Mouse (Mus musculus) lung, adult 2 months (tissue): ENCODE data around the gene Scrn2. TPM values are rescaled to one million over a fixed set of nuclear protein-coding genes. Genes with fewer than 3 reads are reported as not detected.
A peak's percentile ranks its signal among the peaks of the same experiment; 100 is the strongest.

Experiments used
- DNase-seq: peaks from one replicate; pipeline ENCODE4 v3.0.0; 2022
- H3K4me1 ChIP-seq: fragments of 200-500 bp; 2 replicates; pipeline ENCODE4 v1.6.1; 2011; ENCODE audit warnings: low read length; ENCODE audit not compliant: control insufficient read depth, insufficient read depth
- H3K4me3 ChIP-seq: fragments of 200-500 bp; replicated peaks from 2 replicates; pipeline ENCODE3; 2011; ENCODE audit warnings: low read depth, mild to moderate bottlenecking, control low read depth, low read length; ENCODE audit errors: extremely low read depth
- CTCF ChIP-seq: fragments of 200-500 bp; IDR thresholded peaks from 2 replicates; pipeline ENCODE4 v1.5.1; 2011; ENCODE audit warnings: mild to moderate bottlenecking, low read length, control low read depth; ENCODE audit not compliant: insufficient read depth
- POLR2A ChIP-seq: fragments of 200-500 bp; IDR thresholded peaks from 2 replicates; pipeline ENCODE4 v1.6.1; 2011; ENCODE audit warnings: low read depth, mild to moderate bottlenecking, control low read depth, low read length, borderline replicate concordance; ENCODE audit errors: extremely low read depth
- WGBS: fragments of 180-500 bp; shearing (Covaris S2); methylation state at CpG from one replicate; pipeline ENCODE4 v1.1.7; 2018; 5-methylcytosine and 5-hydroxymethylcytosine counted together
- polyA plus RNA-seq: library from polyadenylated mRNA; depleted of rRNA; stranded (reverse); fragments of >200 nt; gene quantifications from 2 replicates; pipeline ENCODE4 v1.2.3, GENCODE M21; 2012; rRNA removed

Gene Scrn2
- polyA plus RNA-seq, 1 experiment, result 20.2 TPM

DNA sequence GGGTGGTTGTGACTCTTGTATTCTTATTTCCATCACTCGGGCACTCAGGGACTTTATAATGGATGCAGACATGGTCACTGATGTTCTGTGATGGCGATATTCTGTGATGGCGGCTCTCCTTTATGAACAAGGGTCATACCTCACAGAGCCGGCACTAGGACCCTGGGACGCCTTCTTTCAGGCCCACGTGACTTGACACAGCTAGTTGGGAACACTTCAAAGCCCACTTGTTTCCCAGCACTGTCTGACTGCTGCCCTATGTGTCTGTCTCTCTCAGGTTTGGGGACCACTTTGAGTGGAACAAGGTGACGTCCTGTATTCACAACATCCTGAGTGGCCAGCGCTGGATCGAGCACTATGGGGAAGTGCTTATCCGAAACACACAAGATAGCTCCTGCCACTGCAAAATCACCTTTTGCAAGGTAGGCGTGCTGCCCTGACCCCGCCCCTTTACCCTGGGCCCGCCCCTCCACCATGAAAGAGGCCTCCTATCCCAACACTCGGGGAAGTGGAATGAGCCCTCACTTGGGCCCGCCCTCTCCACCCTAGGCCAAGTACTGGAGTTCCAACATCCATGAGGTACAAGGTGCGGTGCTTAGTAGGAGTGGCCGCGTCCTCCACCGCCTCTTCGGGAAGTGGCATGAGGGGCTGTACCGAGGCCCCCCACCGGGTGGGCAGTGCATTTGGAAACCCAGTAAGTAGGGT, 37.1 kb downstream of the Scrn2 start:
- H3K4me1 ChIP-seq, result no peaks in the 10 kb centered on the region
- no peak overlapping the region for H3K4me3 ChIP-seq
- TF ChIP-seq CTCF (no peak), POLR2A (no peak)
- WGBS, result 65% methylated on average over 22 of the region's 22 CpGs
- no peak for DNase-seq

DNA sequence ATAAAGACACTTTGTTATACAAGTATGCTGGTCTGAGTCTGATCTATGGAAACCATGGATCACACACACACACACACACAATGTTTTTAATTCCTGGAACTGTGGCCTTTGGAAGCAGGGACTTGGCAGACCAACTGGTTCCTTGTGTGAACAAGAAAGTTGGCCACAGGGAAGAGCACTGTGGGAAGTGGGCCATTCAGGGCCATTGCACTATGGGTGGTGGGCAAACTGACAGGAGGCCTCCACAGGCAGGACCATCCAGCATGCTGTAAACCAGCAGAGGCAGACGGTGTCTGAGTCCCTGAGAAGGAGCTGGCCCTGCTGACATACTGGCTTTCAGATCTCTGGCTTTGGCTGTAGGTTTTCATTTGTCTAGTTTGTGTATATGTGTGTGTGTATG, 39.6 kb downstream of the Scrn2 start:
- Histone ChIP-seq H3K4me1 (no peaks in the 10 kb centered on the region), H3K4me3 (no peak overlapping the region)
- TF ChIP-seq CTCF, result no peak
- no peak for TF ChIP-seq POLR2A
- no peak for DNase-seq
- WGBS, result 64% methylated on average over 1 of the region's 1 CpGs

DNA sequence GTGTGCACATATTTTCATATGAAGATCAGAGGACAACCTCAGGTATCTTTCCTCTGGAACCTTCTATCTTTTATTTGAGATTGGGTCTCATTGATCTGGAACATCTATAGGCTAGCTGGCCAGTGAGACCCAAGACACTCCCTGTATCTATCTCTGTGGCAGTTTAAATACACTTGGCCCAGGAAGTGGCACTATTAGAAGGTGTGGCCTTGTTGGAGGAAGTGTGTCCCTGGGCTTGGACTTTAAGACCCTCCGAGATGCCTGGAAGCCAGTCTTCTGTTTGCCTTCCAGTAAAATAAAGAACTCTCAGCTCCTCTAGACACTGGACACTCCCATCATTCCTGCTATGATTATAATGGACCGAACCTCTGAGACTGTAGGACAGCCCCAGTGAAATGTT, 40.0 kb downstream of the Scrn2 start:
- WGBS, result 54% methylated on average over 2 of the region's 2 CpGs
- H3K4me3 ChIP-seq, result no peak overlapping the region

DNA sequence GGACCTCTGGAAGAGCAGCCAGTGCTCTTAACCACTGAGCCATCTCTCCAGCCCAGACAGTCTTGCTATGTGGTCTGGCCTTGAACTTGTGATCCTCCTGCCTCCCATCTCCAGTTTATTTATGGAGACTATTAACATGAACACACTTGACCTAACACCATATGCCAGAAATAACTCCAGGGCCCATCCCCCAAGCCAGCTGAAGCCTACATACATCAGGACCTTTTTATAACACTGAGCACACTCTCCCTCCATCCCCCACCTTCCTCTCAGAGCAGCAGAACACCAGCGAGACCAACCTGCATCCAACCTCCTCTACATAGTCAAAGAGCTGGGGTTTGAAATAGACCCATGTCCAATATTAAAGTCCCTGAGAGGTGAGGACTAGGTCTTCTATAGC, 41.4 kb downstream of the Scrn2 start:
- TF ChIP-seq POLR2A (no peak), CTCF (no peak)
- Histone ChIP-seq H3K4me3 (no peak overlapping the region), H3K4me1 (no peaks in the 10 kb centered on the region)
- WGBS, result 45% methylated on average over 1 of the region's 1 CpGs
- DNase-seq, result no peak

More for the DNA sequence above, 40.0 kb downstream of the Scrn2 start:
- TF ChIP-seq CTCF, result no peak
- no peak for TF ChIP-seq POLR2A
- DNase-seq, result no peak
- H3K4me1 ChIP-seq, result no peaks in the 10 kb centered on the region

DNA sequence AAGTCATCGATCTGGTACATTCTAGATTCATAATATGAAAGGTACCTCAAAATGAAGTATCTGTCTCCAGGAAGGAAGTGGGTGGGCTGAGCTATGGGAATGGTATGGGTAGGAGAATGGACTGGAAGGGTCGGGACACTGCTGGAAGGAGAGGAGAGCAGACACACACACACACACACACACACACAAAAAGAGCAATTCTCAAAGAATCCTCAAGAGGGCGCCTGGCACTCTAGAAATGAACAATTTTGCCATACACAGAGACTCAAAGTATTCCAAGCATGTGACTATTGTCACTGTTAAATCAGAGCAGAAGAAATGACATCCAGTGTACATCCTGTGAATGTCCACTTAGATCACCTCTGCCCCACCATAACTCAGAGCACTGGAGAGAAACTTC, 42.8 kb downstream of the Scrn2 start:
- no peak for DNase-seq
- no peak overlapping the region for H3K4me3 ChIP-seq
- peak; percentile 45 for TF ChIP-seq CTCF
- no peak for TF ChIP-seq POLR2A
- 25% methylated on average over 3 of the region's 3 CpGs for WGBS
- no peaks in the 10 kb centered on the region for H3K4me1 ChIP-seq

DNA sequence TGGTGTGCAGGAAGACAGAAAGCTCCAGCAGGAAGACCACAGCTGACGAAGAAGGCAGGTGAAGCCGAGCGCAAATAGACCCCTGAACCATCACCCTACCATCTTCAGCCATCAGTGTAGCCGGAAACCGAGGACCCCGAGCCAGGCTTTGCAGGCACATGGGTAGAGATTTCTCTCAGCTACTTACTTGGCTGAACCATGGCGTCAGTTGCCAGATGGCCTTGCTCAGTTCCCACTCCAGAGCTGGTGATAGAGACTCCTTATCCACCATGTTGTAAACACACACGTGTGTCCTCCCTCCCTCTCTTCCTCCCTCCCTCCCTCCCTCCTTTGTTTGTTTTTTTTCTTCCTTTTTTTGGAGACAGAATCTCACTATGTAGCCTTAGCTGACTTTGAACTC, 44.5 kb downstream of the Scrn2 start:
- DNase-seq, result no peak
- H3K4me3 ChIP-seq, result no peak overlapping the region
- no peak for TF ChIP-seq POLR2A
- no peak for TF ChIP-seq CTCF
- 41% methylated on average over 8 of the region's 8 CpGs for WGBS
- no peaks in the 10 kb centered on the region for H3K4me1 ChIP-seq

DNA sequence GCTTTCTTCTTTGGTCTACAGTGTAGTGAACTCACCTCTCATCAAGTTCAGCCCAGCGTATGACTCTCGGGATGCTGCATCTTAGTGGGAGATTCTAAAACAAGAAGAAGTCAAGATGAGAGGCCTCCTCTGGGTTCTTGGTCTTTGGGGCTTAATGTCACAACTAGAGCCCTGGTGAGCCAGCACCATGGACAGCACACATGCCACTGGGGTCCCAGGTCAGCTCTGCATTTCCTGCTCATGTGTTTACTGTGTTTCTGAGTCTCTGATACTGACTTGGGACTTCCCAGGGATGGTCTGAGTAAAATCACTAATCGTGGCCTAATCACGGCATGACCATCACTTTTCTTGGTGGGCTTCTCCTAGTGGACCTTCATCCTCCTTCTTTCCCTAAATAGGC, 49.0 kb downstream of the Scrn2 start:
- WGBS, result 40% methylated on average over 4 of the region's 4 CpGs
- no peak for TF ChIP-seq POLR2A
- TF ChIP-seq CTCF, result no peak
- DNase-seq, result no peak

DNA sequence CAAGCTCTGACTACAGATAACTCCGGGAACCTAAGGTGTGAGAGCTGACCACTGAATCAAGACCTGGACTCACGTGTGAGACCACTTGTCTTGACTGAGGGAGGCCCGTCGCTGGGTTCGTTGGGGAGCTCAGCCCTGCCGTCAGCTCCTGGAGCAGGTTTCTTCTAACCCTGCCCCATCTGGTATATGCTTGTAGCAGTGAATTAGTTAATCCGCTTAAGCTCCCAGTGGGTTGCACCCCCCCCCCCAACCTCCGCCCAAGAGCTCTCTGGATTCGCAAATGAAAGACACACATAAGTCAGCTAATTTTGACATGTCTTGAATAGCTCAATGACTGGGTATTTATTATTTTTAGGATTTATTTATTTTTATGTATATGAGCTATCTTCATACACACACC, 50.6 kb downstream of the Scrn2 start:
- DNase-seq, result no peak
- 27% methylated on average over 9 of the region's 9 CpGs for WGBS
- TF ChIP-seq CTCF (no peak), POLR2A (no peak)
- Histone ChIP-seq H3K4me1 (no peaks in the 10 kb centered on the region), H3K4me3 (no peak overlapping the region)

More for the DNA sequence above, 49.0 kb downstream of the Scrn2 start:
- Histone ChIP-seq H3K4me1 (no peaks in the 10 kb centered on the region), H3K4me3 (no peak overlapping the region)

DNA sequence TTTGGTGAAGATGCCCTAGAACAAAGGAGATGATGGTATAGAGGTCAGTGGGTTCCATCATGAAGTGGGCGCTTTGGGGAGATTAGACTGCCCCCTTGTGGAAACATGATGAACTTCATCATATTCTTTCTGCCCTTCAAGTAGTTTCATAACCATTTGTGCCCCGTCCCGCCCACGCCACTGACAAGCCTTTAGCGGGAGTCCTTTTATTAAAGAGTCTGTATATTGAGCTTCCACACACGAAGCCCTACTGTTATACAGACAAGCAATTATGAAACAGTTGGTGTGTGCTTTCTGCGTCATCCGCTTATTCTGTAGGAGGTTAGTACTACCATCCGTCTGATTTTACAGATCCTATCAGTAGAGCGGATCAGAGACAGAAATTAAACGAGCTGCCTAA, 53.2 kb downstream of the Scrn2 start:
- H3K4me3 ChIP-seq, result no peak overlapping the region
- DNase-seq, result peak; percentile 36
- WGBS, result 28% methylated on average over 11 of the region's 11 CpGs

More for the DNA sequence above, 53.2 kb downstream of the Scrn2 start:
- H3K4me1 ChIP-seq, result no peaks in the 10 kb centered on the region
- TF ChIP-seq CTCF (peak; percentile 47), POLR2A (no peak)

Other genes with a start within 250 kb of the Scrn2 start
- gene Cbx1, start 240.8 kb upstream of the Scrn2 start, polyA plus RNA-seq, result 15.3 and 19.0 TPM in 2 replicates
- 225 and 264 TPM in 2 replicates for gene Nfe2l1, start 200.0 kb upstream of the Scrn2 start, polyA plus RNA-seq
- 39.7 and 44.8 TPM in 2 replicates for gene Copz2, start 180.1 kb upstream of the Scrn2 start, polyA plus RNA-seq
- 25.4 and 30.1 TPM in 2 replicates for gene Cdk5rap3, start 113.4 kb upstream of the Scrn2 start, polyA plus RNA-seq
- 56.2 and 69.8 TPM in 2 replicates for gene Prr15l, start 101.8 kb upstream of the Scrn2 start, polyA plus RNA-seq
- 20.7 and 24.0 TPM in 2 replicates for gene Pnpo, start 86.0 kb upstream of the Scrn2 start, polyA plus RNA-seq
- gene Sp2, start 47.0 kb upstream of the Scrn2 start, polyA plus RNA-seq, result 23.1 and 26.3 TPM in 2 replicates
- 5.0 and 8.5 TPM in 2 replicates for gene Sp6, start 16.5 kb upstream of the Scrn2 start, polyA plus RNA-seq
- 3.7 and 4.3 TPM in 2 replicates for gene Lrrc46, start 11.5 kb downstream of the Scrn2 start, polyA plus RNA-seq
- gene Mrpl10, start 11.6 kb downstream of the Scrn2 start, polyA plus RNA-seq, result 64.8 and 80.5 TPM in 2 replicates
- gene Osbpl7, start 20.7 kb downstream of the Scrn2 start, polyA plus RNA-seq, result 15.7 and 18.1 TPM in 2 replicates
- 1.9 and 3.0 TPM in 2 replicates for gene Tbx21, start 85.4 kb downstream of the Scrn2 start, polyA plus RNA-seq
- gene Tbkbp1, start 121.6 kb downstream of the Scrn2 start, polyA plus RNA-seq, result 55.8 and 85.1 TPM in 2 replicates
- 18.7 and 32.0 TPM in 2 replicates for gene Kpnb1, start 157.9 kb downstream of the Scrn2 start, polyA plus RNA-seq